Mouse (Mus musculus): ENCODE results near the gene Fuz. TPM values are rescaled to one million over a fixed set of nuclear protein-coding genes. Genes with fewer than 3 reads are reported as not detected.

Fuz gene
- 10 to 100 TPM; 12.9 to 15.0 TPM for total RNA-seq (2021)

- DNase-seq (ENCODE audit: low spot score): peak; percentile 88
- intact Hi-C loops (cut with DNase I): loop anchor here (2.0 to 5.0 kb wide), 2 partner anchors 34 to 63 kb away; no protein-coding TSS in a partner anchor
Measured at GRCm38 (mm10) chr7:44895593-44896434, at the start of gene Fuz. TSS of gene Fuz (plus strand) at chr7:44896079.

GRCm38 (mm10) chr7:44846804-44847203 is 49.1 kb upstream of the Fuz start:
- DNase-seq (ENCODE audit: low spot score): no peak
- intact Hi-C loops (cut with DNase I): no loop called here

GRCm38 (mm10) chr7:44847772-44848171 is 48.1 kb upstream of the Fuz start:
- intact Hi-C loops (cut with DNase I): no loop called here
- no peak for DNase-seq (ENCODE audit: low spot score)

GRCm38 (mm10) chr7:44848561-44849415 is 47.1 kb upstream of the Fuz start, which contains the start of the genes Akt1s1 and Tbc1d17:
TSS of gene Akt1s1 (plus strand) at chr7:44848991.
TSS of gene Tbc1d17 (minus strand) at chr7:44849079.
- intact Hi-C loops (cut with DNase I): no loop called here
- peak; percentile 99 for DNase-seq (ENCODE audit: low spot score)

GRCm38 (mm10) chr7:44849416-44850111 is 46.3 kb upstream of the Fuz start:
- intact Hi-C loops (cut with DNase I): no loop called here
- DNase-seq (ENCODE audit: low spot score): peak; percentile 87

- intact Hi-C loops (cut with DNase I): no loop called here
- DNase-seq (ENCODE audit: low spot score): peak; percentile 63
Measured at GRCm38 (mm10) chr7:44850146-44850545, 45.7 kb upstream of the Fuz start.

- intact Hi-C loops (cut with DNase I): no loop called here
- DNase-seq (ENCODE audit: low spot score): no peak
Measured at GRCm38 (mm10) chr7:44850789-44851624, 44.9 kb upstream of the Fuz start.

- DNase-seq (ENCODE audit: low spot score): no peak
- intact Hi-C loops (cut with DNase I): no loop called here
Measured at GRCm38 (mm10) chr7:44851625-44852234, 44.1 kb upstream of the Fuz start.

- intact Hi-C loops (cut with DNase I): no loop called here
- no peak for DNase-seq (ENCODE audit: low spot score)
Measured at GRCm38 (mm10) chr7:44852259-44853027, 43.4 kb upstream of the Fuz start.

- intact Hi-C loops (cut with DNase I): no loop called here
- DNase-seq (ENCODE audit: low spot score): no peak
Measured at GRCm38 (mm10) chr7:44853065-44853464, 42.8 kb upstream of the Fuz start.

GRCm38 (mm10) chr7:44853596-44854355 is 42.1 kb upstream of the Fuz start:
- DNase-seq (ENCODE audit: low spot score): no peak
- intact Hi-C loops (cut with DNase I): no loop called here

GRCm38 (mm10) chr7:44854356-44855031 is 41.4 kb upstream of the Fuz start:
- intact Hi-C loops (cut with DNase I): no loop called here
- DNase-seq (ENCODE audit: low spot score): peak; percentile 84

GRCm38 (mm10) chr7:44855036-44855435 is 40.8 kb upstream of the Fuz start:
- intact Hi-C loops (cut with DNase I): no loop called here
- DNase-seq (ENCODE audit: low spot score): no peak

- no peak for DNase-seq (ENCODE audit: low spot score)
- intact Hi-C loops (cut with DNase I): no loop called here
Measured at GRCm38 (mm10) chr7:44856265-44856916, 39.5 kb upstream of the Fuz start.

GRCm38 (mm10) chr7:44857042-44857552 is 38.8 kb upstream of the Fuz start, which contains the start of gene Pnkp:
TSS of gene Pnkp (plus strand) at chr7:44857139.
- DNase-seq (ENCODE audit: low spot score): peak; percentile 74
- intact Hi-C loops (cut with DNase I): no loop called here

- DNase-seq (ENCODE audit: low spot score): no peak
- intact Hi-C loops (cut with DNase I): no loop called here
Measured at GRCm38 (mm10) chr7:44857905-44858304, 38.0 kb upstream of the Fuz start.
